Mouse (Mus musculus): ENCODE results near the gene Myh6. TPM values are rescaled to one million over a fixed set of nuclear protein-coding genes. Genes with fewer than 3 reads are reported as not detected.
"Not testable (repeated sequence)": the region's sequence is repeated elsewhere in the genome, so short reads cannot be mapped to it uniquely, and the experiment has no call there.

Gene Myh6
- polyA plus RNA-seq, 1 experiment from 2014 or later: 1.6 TPM

- H3K27ac ChIP-seq: peak overlapping the region; percentile 68
- H3K9ac ChIP-seq: no peak overlapping the region
- H3K4me1 ChIP-seq: peaks cover 28% of the 10 kb centered on the region
- WGBS: 56% methylated on average over 7 of the region's 7 CpGs
- no peak overlapping the region for H3K4me3 ChIP-seq (replicated peaks)
- H3K27me3 ChIP-seq: no peaks in the 10 kb centered on the region
- H3K4me2 ChIP-seq: no peak overlapping the region
- H3K9me3 ChIP-seq (replicated peaks): no peaks in the 10 kb centered on the region
- ATAC-seq (replicated peaks; ENCODE audit: low FRiP score): no peak
- H3K36me3 ChIP-seq: no peaks in the 10 kb centered on the region
Observed at GRCm38 (mm10) chr14:55002687-55003120, 36.0 kb upstream of the Myh6 start.

GRCm38 (mm10) chr14:55001938-55002686 lies 35.4 kb upstream of the Myh6 start:
- H3K27ac ChIP-seq: peak overlapping the region; percentile 68
- no peak for ATAC-seq (replicated peaks; ENCODE audit: low FRiP score)
- 35% methylated on average over 12 of the region's 12 CpGs for WGBS

GRCm38 (mm10) chr14:55001446-55001845 lies 34.7 kb upstream of the Myh6 start:
- H3K27me3 ChIP-seq: no peaks in the 10 kb centered on the region
- H3K36me3 ChIP-seq: no peaks in the 10 kb centered on the region
- H3K27ac ChIP-seq: no peak overlapping the region
- no peak overlapping the region for H3K4me2 ChIP-seq
- H3K9me3 ChIP-seq (replicated peaks): no peaks in the 10 kb centered on the region
- no peak for ATAC-seq (replicated peaks; ENCODE audit: low FRiP score)
- no peak overlapping the region for H3K9ac ChIP-seq
- 98% methylated on average over 2 of the region's 2 CpGs for WGBS
- no peak overlapping the region for H3K4me3 ChIP-seq (replicated peaks)
- peaks cover 36% of the 10 kb centered on the region for H3K4me1 ChIP-seq

More at GRCm38 (mm10) chr14:55001938-55002686, 35.4 kb upstream of the Myh6 start:
- no peaks in the 10 kb centered on the region for H3K27me3 ChIP-seq
- H3K4me2 ChIP-seq: no peak overlapping the region
- no peak overlapping the region for H3K4me3 ChIP-seq (replicated peaks)
- peaks cover 30% of the 10 kb centered on the region for H3K4me1 ChIP-seq
- H3K9ac ChIP-seq: no peak overlapping the region
- no peaks in the 10 kb centered on the region for H3K9me3 ChIP-seq (replicated peaks)
- no peaks in the 10 kb centered on the region for H3K36me3 ChIP-seq

- no peaks in the 10 kb centered on the region for H3K36me3 ChIP-seq
- H3K4me1 ChIP-seq: peaks cover 38% of the 10 kb centered on the region
- no peak overlapping the region for H3K27ac ChIP-seq
- WGBS: 78% methylated on average over 6 of the region's 6 CpGs
- no peak overlapping the region for H3K4me2 ChIP-seq
- H3K9ac ChIP-seq: no peak overlapping the region
- no peaks in the 10 kb centered on the region for H3K9me3 ChIP-seq (replicated peaks)
- no peak for ATAC-seq (replicated peaks; ENCODE audit: low FRiP score)
- H3K27me3 ChIP-seq: no peaks in the 10 kb centered on the region
- H3K4me3 ChIP-seq (replicated peaks): no peak overlapping the region
Observed at GRCm38 (mm10) chr14:55000814-55001213, 34.1 kb upstream of the Myh6 start.

GRCm38 (mm10) chr14:54999868-55000267 lies 33.1 kb upstream of the Myh6 start:
- peaks cover 47% of the 10 kb centered on the region for H3K4me1 ChIP-seq
- H3K4me2 ChIP-seq; H3K27ac ChIP-seq; H3K4me3 ChIP-seq (replicated peaks); ATAC-seq (replicated peaks; ENCODE audit: low FRiP score); H3K36me3 ChIP-seq; H3K9me3 ChIP-seq (replicated peaks); H3K27me3 ChIP-seq; H3K9ac ChIP-seq: not testable (repeated sequence)
- WGBS: 84% methylated on average over 5 of the region's 5 CpGs

- Histone ChIP-seq H3K4me1 (peaks cover 46% of the 10 kb centered on the region), H3K4me3 (replicated peaks) (no peak overlapping the region), H3K27me3 (no peaks in the 10 kb centered on the region), H3K4me2 (no peak overlapping the region), H3K9me3 (replicated peaks) (no peaks in the 10 kb centered on the region), H3K9ac (no peak overlapping the region), H3K36me3 (no peaks in the 10 kb centered on the region), H3K27ac (no peak overlapping the region)
- ATAC-seq (replicated peaks; ENCODE audit: low FRiP score): no peak
Observed at GRCm38 (mm10) chr14:54998680-54999079, 32.0 kb upstream of the Myh6 start.

- 43% methylated on average over 4 of the region's 4 CpGs for WGBS
- peak; percentile 53; the same call in 1 of the 2 replicates for ATAC-seq (replicated peaks; ENCODE audit: low FRiP score)
- Histone ChIP-seq H3K27me3 (no peaks in the 10 kb centered on the region), H3K9ac (no peak overlapping the region), H3K9me3 (replicated peaks) (no peaks in the 10 kb centered on the region), H3K27ac (peak overlapping the region; percentile 70), H3K36me3 (no peaks in the 10 kb centered on the region), H3K4me1 (peaks cover 32% of the 10 kb centered on the region), H3K4me3 (replicated peaks) (no peak overlapping the region), H3K4me2 (no peak overlapping the region)
Observed at GRCm38 (mm10) chr14:54997297-54997696, 30.6 kb upstream of the Myh6 start.

GRCm38 (mm10) chr14:54996793-54997192 lies 30.1 kb upstream of the Myh6 start:
- peak; percentile 63; the same call in 1 of the 2 replicates for ATAC-seq (replicated peaks; ENCODE audit: low FRiP score)
- Histone ChIP-seq H3K36me3 (no peaks in the 10 kb centered on the region), H3K4me3 (replicated peaks) (no peak overlapping the region), H3K27me3 (no peaks in the 10 kb centered on the region), H3K9me3 (replicated peaks) (no peaks in the 10 kb centered on the region), H3K4me2 (no peak overlapping the region), H3K4me1 (peaks cover 28% of the 10 kb centered on the region), H3K27ac (peak overlapping the region; percentile 70), H3K9ac (no peak overlapping the region)
- 44% methylated on average over 9 of the region's 9 CpGs for WGBS

- no peaks in the 10 kb centered on the region for H3K27me3 ChIP-seq
- H3K27ac ChIP-seq: no peak overlapping the region
- H3K9me3 ChIP-seq (replicated peaks): no peaks in the 10 kb centered on the region
- H3K4me1 ChIP-seq: peaks cover 28% of the 10 kb centered on the region
- no peak overlapping the region for H3K4me3 ChIP-seq (replicated peaks)
- 67% methylated on average over 14 of the region's 14 CpGs for WGBS
- no peak overlapping the region for H3K9ac ChIP-seq
- no peaks in the 10 kb centered on the region for H3K36me3 ChIP-seq
- no peak overlapping the region for H3K4me2 ChIP-seq
- no peak for ATAC-seq (replicated peaks; ENCODE audit: low FRiP score)
Observed at GRCm38 (mm10) chr14:54995457-54996138, 28.9 kb upstream of the Myh6 start.

- Histone ChIP-seq H3K27ac (no peak overlapping the region), H3K27me3 (no peaks in the 10 kb centered on the region), H3K9ac (no peak overlapping the region), H3K4me2 (no peak overlapping the region), H3K36me3 (no peaks in the 10 kb centered on the region), H3K9me3 (replicated peaks) (no peaks in the 10 kb centered on the region), H3K4me3 (replicated peaks) (no peak overlapping the region), H3K4me1 (peaks cover 28% of the 10 kb centered on the region)
- ATAC-seq (replicated peaks; ENCODE audit: low FRiP score): no peak
Observed at GRCm38 (mm10) chr14:54994869-54995186, 28.1 kb upstream of the Myh6 start.

GRCm38 (mm10) chr14:54994136-54994868 lies 27.6 kb upstream of the Myh6 start, which contains the start of gene Myh7:
TSS of gene Myh7 (minus strand) at chr14:54994626.
- Histone ChIP-seq H3K36me3 (no peaks in the 10 kb centered on the region), H3K4me3 (replicated peaks) (no peak within 1 kb of the TSS), H3K27ac (no peak within 1 kb of the TSS), H3K9me3 (replicated peaks) (no peaks in the 10 kb centered on the region), H3K9ac (no peak within 1 kb of the TSS), H3K27me3 (no peaks in the 10 kb centered on the region), H3K4me1 (peaks cover 28% of the 10 kb centered on the region), H3K4me2 (no peak within 1 kb of the TSS)
- no peak for ATAC-seq (replicated peaks; ENCODE audit: low FRiP score)
- WGBS: 51% methylated on average over 11 of the region's 11 CpGs

- WGBS: 73% methylated on average over 10 of the region's 10 CpGs
- Histone ChIP-seq H3K4me2 (no peak overlapping the region), H3K9me3 (replicated peaks) (no peaks in the 10 kb centered on the region), H3K27me3 (no peaks in the 10 kb centered on the region), H3K4me1 (peaks cover 28% of the 10 kb centered on the region), H3K27ac (no peak overlapping the region), H3K36me3 (no peaks in the 10 kb centered on the region), H3K9ac (no peak overlapping the region), H3K4me3 (replicated peaks) (no peak overlapping the region)
- ATAC-seq (replicated peaks; ENCODE audit: low FRiP score): no peak
Observed at GRCm38 (mm10) chr14:54993636-54994035, 26.9 kb upstream of the Myh6 start.
